Mouse (Mus musculus) E14TG2a.4 (cell line): ENCODE measurements at regions not wholly inside any gene's neighbourhood (a gene's known extent, or its start where the extent isn't known, plus 50 kb on each side); places are given as distances from the start of the nearest gene placed in this dataset.

ENCODE experiments used
- CTCF ChIP-seq: conservative IDR thresholded peaks from 2 replicates; pipeline ENCODE4 v1.5.1; 2014; ENCODE audit warnings: low read length
- NANOG ChIP-seq: IDR thresholded peaks from 2 replicates; pipeline ENCODE4 v1.6.1; 2014; ENCODE audit warnings: borderline replicate concordance, low read length, mixed read lengths

DNA sequence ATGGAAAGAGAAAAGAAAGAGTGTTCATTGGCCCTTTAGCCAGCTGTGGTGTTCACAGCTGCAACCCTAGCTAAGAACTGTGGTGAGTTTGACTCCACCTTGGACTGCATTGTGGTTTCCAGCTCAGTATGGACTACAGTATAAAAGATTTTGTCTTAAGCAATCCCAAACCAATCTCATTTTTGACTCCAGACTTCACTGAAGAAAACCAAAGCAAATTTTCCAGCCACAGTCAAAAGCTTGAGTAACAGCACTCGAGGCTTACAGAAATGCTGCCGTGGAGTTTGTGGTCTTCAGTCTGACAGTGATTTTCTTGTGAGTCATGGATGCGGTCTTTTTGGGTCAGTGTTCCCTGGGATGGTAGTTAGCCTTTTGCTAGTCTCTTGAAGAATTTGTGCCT is 249.4 kb upstream of the Ppp2r3a start:
- TF ChIP-seq CTCF (no peak), NANOG (no peak)
